Mouse (Mus musculus) limb, embryonic 14.5 days (tissue): ENCODE data around the gene Rapgef3. TPM values are rescaled to one million over a fixed set of nuclear protein-coding genes. Genes with fewer than 3 reads are reported as not detected.

Source experiments
- ATAC-seq: fragments of 200-750 bp; cut with Nextera tagmentation; 2 replicates; pipeline ENCODE4 v1.8.0; 2017; ENCODE audit warnings: low read depth, moderate number of reproducible peaks, moderate TSS enrichment; ENCODE audit not compliant: low FRiP score
- DNase-seq: peaks from one replicate; pipeline ENCODE4 v3.0.0-alpha.2; 2015; ENCODE audit warnings: low spot score
- H3K27ac ChIP-seq: fragments of 300-500 bp; sonication (generic); replicated peaks from 2 replicates; pipeline ENCODE4 v1.5.1; 2014; ENCODE audit warnings: low read depth, mild to moderate bottlenecking, low read length, moderate library complexity, mixed read lengths
- H3K27me3 ChIP-seq: fragments of 300-500 bp; sonication (generic); 2 replicates; pipeline ENCODE4 v1.6.1; 2014; ENCODE audit warnings: low read length, mixed read lengths; ENCODE audit not compliant: control insufficient read depth, insufficient read depth
- H3K36me3 ChIP-seq: fragments of 300-500 bp; sonication (generic); 2 replicates; pipeline ENCODE4 v1.6.1; 2014; ENCODE audit warnings: mild to moderate bottlenecking, low read length, moderate library complexity, mixed read lengths; ENCODE audit not compliant: control insufficient read depth, insufficient read depth
- H3K4me1 ChIP-seq: fragments of 300-500 bp; sonication (generic); 2 replicates; pipeline ENCODE4 v1.6.1; 2014; ENCODE audit warnings: antibody characterized with exemption, low read length, mixed read lengths; ENCODE audit not compliant: control insufficient read depth, insufficient read depth
- H3K4me2 ChIP-seq: fragments of 300-500 bp; sonication (generic); replicated peaks from 2 replicates; pipeline ENCODE4 v1.6.1; 2014; ENCODE audit warnings: low read depth, mild to moderate bottlenecking, low read length, moderate library complexity; ENCODE audit not compliant: severe bottlenecking
- H3K4me3 ChIP-seq: fragments of 300-500 bp; sonication (generic); replicated peaks from 2 replicates; pipeline ENCODE4 v1.5.1; 2014; ENCODE audit warnings: low read length
- H3K9ac ChIP-seq: fragments of 300-500 bp; sonication (generic); 2 replicates; pipeline ENCODE4 v1.6.1; 2014; ENCODE audit warnings: mild to moderate bottlenecking, low read depth, low read length, moderate library complexity; ENCODE audit not compliant: severe bottlenecking
- H3K9me3 ChIP-seq: fragments of 300-500 bp; sonication (generic); 2 replicates; pipeline ENCODE4 v1.6.1; 2016; ENCODE audit warnings: low read length; ENCODE audit not compliant: control insufficient read depth
- POLR2A ChIP-seq: fragments of 200-500 bp; IDR thresholded peaks from 2 replicates; pipeline ENCODE4 v1.8.0; 2012; ENCODE audit warnings: inconsistent platforms, mild to moderate bottlenecking, moderate library complexity, borderline replicate concordance; ENCODE audit not compliant: insufficient read depth, insufficient read length; ENCODE audit errors: extremely low read depth
- WGBS: fragments of 180-500 bp; shearing (Covaris S2); extraction: QIAGEN DNeasy Blood & Tissue Kit; methylation state at CpG from one replicate; pipeline ENCODE4 v1.1.7; 2014; 5-methylcytosine and 5-hydroxymethylcytosine counted together
- polyA plus RNA-seq, 2 experiments: library from polyadenylated mRNA; depleted of rRNA in 1 of 2; stranded (reverse) in 1 of 2; unstranded in 1 of 2; fragments of >200 nt; fragmentation: Nextera tagmentation in 1 of 2; extraction: Ambion mirVana in 1 of 2; gene quantifications; 2 replicates each; pipeline versions ENCODE4 v1.2.1 to v1.2.3; 2012 to 2014

Gene Rapgef3
- polyA plus RNA-seq, 2 experiments = 8.0 to 21.7 TPM

DNA sequence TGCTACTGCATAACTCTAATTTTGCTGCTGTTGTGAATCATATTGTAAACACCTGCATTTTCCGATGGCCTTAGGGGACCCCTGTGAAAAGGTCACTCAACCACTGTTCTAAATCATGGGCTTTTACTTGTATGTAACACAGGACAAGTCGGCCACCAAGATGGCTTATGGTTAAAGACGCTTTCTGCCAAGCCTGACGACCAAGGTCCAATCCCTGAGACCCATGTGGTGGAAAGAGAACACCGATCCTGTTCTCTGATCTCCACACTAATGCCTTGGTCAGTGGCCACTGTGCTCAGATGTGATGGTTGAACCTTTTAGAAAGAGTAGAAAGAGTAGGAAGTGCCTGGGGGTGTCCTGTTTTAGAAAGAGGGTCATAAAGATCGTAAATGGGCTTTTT is 9.1 kb upstream of the Rapgef3 start:
- 64% methylated on average over 6 of the region's 6 CpGs for WGBS

GRCm38 (mm10) chr15:97776514-97776913 is 8.7 kb upstream of the Rapgef3 start:
- Histone ChIP-seq H3K4me2 (no peak overlapping the region), H3K27me3 (no peaks in the 10 kb centered on the region), H3K9ac (no peak overlapping the region), H3K9me3 (no peaks in the 10 kb centered on the region), H3K27ac (no peak overlapping the region), H3K4me1 (peaks cover 41% of the 10 kb centered on the region), H3K36me3 (no peaks in the 10 kb centered on the region), H3K4me3 (no peak overlapping the region)
- TF ChIP-seq POLR2A = no peak
- 13% methylated on average over 8 of the region's 8 CpGs for WGBS
- DNase-seq (peak; percentile 56), ATAC-seq (no peak)

More for the DNA sequence above, 9.1 kb upstream of the Rapgef3 start:
- ATAC-seq = no peak
- Histone ChIP-seq H3K9ac (no peak overlapping the region), H3K4me1 (peaks cover 44% of the 10 kb centered on the region), H3K27ac (no peak overlapping the region), H3K27me3 (no peaks in the 10 kb centered on the region), H3K4me2 (no peak overlapping the region), H3K4me3 (no peak overlapping the region), H3K9me3 (no peaks in the 10 kb centered on the region), H3K36me3 (no peaks in the 10 kb centered on the region)
- TF ChIP-seq POLR2A = no peak
- no peak for DNase-seq

DNA sequence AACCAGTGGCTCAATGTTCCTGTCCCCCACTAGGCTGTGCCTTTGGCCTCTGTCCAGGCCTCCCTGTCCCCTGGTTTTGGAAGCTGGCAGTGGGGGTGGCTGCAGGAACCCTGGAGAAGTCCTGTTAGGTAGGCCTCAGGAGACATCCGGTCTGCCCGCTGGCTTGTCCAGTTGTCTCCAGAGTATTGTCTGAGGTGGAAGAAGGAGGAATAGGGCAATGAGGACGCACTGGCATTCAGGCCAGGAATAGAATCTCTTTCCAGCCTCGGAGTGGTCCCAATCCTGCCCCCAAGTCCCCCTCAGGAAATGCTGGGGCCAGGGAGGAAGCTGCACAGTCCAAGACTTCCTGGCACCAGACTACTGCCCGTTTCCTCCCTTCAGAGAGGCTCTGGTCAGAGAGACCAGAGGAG is 6.2 kb upstream of the Rapgef3 start:
- no peak overlapping the region for H3K4me3 ChIP-seq
- H3K9me3 ChIP-seq = no peaks in the 10 kb centered on the region
- ATAC-seq (no peak), DNase-seq (no peak)
- no peak overlapping the region for H3K9ac ChIP-seq
- H3K27ac ChIP-seq = peak overlapping the region; percentile 63; the same call in 1 of the 2 replicates
- 74% methylated on average over 5 of the region's 5 CpGs for WGBS
- H3K36me3 ChIP-seq = no peaks in the 10 kb centered on the region
- H3K4me1 ChIP-seq = peaks cover 25% of the 10 kb centered on the region
- TF ChIP-seq POLR2A = no peak
- no peak overlapping the region for H3K4me2 ChIP-seq
- H3K27me3 ChIP-seq = no peaks in the 10 kb centered on the region

- Histone ChIP-seq H3K36me3 (no peaks in the 10 kb centered on the region), H3K27me3 (no peaks in the 10 kb centered on the region), H3K4me1 (peaks cover 29% of the 10 kb centered on the region), H3K9me3 (no peaks in the 10 kb centered on the region), H3K4me2 (0 out of 2 replicates have a peak overlapping the region, but pooled peaks have one; percentile 5), H3K9ac (no peak overlapping the region), H3K4me3 (no peak overlapping the region), H3K27ac (peak overlapping the region; percentile 48; the same call in 1 of the 2 replicates)
- no peak for TF ChIP-seq POLR2A
- ATAC-seq = peak; percentile 64
- peak; percentile 83 for DNase-seq
- 22% methylated on average over 5 of the region's 5 CpGs for WGBS
These were observed 5.3 kb upstream of the Rapgef3 start for GRCm38 (mm10) chr15:97773108-97773507.

DNA sequence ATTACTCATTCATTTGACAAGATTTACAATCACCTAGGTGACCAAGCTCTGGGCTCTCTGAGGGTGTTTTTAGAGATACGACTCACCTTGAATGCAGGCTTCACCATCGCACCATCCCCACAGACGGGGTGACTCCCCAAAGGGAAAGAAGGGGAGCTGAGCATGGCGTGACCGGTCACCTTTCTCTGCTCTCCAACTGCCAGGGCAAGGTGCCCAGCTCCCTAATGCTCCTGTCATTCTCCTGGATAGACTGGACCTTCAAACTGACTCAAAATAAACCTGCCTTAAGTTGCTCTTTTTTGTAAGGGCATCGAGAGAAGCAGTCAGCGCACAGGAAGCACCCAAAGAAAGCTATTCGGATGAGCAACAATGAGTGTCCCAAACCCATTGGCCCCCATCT is 2.5 kb upstream of the Rapgef3 start:
- Histone ChIP-seq H3K27ac (no peak overlapping the region), H3K9ac (no peak overlapping the region), H3K4me3 (no peak overlapping the region), H3K27me3 (peaks cover 6% of the 10 kb centered on the region; the same call in 1 of the 2 replicates), H3K36me3 (no peaks in the 10 kb centered on the region), H3K4me1 (peaks cover 43% of the 10 kb centered on the region), H3K9me3 (no peaks in the 10 kb centered on the region), H3K4me2 (no peak overlapping the region)
- WGBS = 86% methylated on average over 8 of the region's 8 CpGs
- DNase-seq (no peak), ATAC-seq (no peak)
- no peak for TF ChIP-seq POLR2A

- H3K9ac ChIP-seq = peak overlapping the region; percentile 59
- ATAC-seq (peak; percentile 42), DNase-seq (peak; percentile 38)
- no peak for TF ChIP-seq POLR2A
- no peaks in the 10 kb centered on the region for H3K36me3 ChIP-seq
- WGBS = 1% methylated on average over 15 of the region's 18 CpGs
- no peaks in the 10 kb centered on the region for H3K9me3 ChIP-seq
- H3K4me3 ChIP-seq = peak overlapping the region; percentile 54
- peaks cover 6% of the 10 kb centered on the region; the same call in 1 of the 2 replicates for H3K27me3 ChIP-seq
- peaks cover 33% of the 10 kb centered on the region for H3K4me1 ChIP-seq
- H3K4me2 ChIP-seq = peak overlapping the region; percentile 99
- peak overlapping the region; percentile 75 for H3K27ac ChIP-seq
These were observed 420 bp upstream of the Rapgef3 start for GRCm38 (mm10) chr15:97768192-97768591.
